Mouse (Mus musculus) cerebellum, adult 18-20 months (tissue): ENCODE measurements around the gene Hbb-bh2.
"Not testable (repeated sequence)": the region's sequence is repeated elsewhere in the genome, so short reads cannot be mapped to it uniquely, and the experiment has no call there.

Source experiments
- DNase-seq, 2 experiments: peaks; one replicate each; pipeline ENCODE4 v3.0.0; 2021

Gene Hbb-bh2

GRCm38 (mm10) chr7:103811223-103811845 lies 29.0 kb downstream of the Hbb-bh2 start:
- DNase-seq = no peak

- DNase-seq = no peak
These were observed 29.6 kb downstream of the Hbb-bh2 start for GRCm38 (mm10) chr7:103810746-103811145.

- DNase-seq = no peak
These were observed 30.0 kb downstream of the Hbb-bh2 start for GRCm38 (mm10) chr7:103810296-103810695.

- DNase-seq = no peak
These were observed 30.5 kb downstream of the Hbb-bh2 start for GRCm38 (mm10) chr7:103809801-103810155.

GRCm38 (mm10) chr7:103808971-103809800 lies 31.1 kb downstream of the Hbb-bh2 start:
- DNase-seq = no peak

GRCm38 (mm10) chr7:103808120-103808519 lies 32.2 kb downstream of the Hbb-bh2 start:
- not testable (repeated sequence) for DNase-seq

- DNase-seq = peak; percentile 1 to 2
These were observed 33.5 kb downstream of the Hbb-bh2 start for GRCm38 (mm10) chr7:103806856-103807255.

- DNase-seq = no peak
These were observed 47.5 kb downstream of the Hbb-bh2 start for GRCm38 (mm10) chr7:103792669-103793388.

GRCm38 (mm10) chr7:103791721-103792120 lies 48.6 kb downstream of the Hbb-bh2 start, which contains the start of gene Olfr67:
Gene Olfr67 (minus strand): TSS chr7:103791821.
- DNase-seq = no peak
